Mouse (Mus musculus): Measurements from ENCODE around the gene Slc2a6.

DNA sequence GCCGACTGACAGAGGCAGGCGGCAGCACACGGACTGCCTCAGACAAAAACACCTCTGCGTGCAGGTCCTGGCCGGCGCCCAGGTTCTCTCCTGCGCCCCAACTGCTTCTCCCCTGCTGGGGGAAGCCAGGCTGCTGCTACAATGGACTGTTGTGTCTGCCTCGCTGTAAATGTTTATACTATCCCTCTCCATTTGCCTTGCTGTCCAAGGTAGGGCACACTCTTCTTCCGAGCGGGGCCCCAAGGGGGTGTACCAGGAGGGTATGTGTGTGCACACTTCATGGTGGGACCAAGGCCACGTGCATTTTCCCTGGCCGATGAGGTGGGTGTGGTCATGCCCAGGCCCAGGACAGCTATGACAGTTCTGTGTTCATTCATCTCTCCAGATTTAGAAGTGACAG, 31.0 kb upstream of the Slc2a6 start:
- TF ChIP-seq CTCF (IDR thresholded peaks at IDR 0.05; ENCODE audit: low read depth) (no peak), EP300 (IDR thresholded peaks at IDR 0.05; ENCODE audit: low read depth) (no peak)

Data from liver, postnatal 0 days (tissue).